Mouse (Mus musculus) erythroblast, embryonic 14.5 days (primary cell): ENCODE data around the gene Pcsk7.

Experiments used
- GATA1 ChIP-seq: IDR thresholded peaks from 2 replicates; pipeline ENCODE4 v1.6.1; 2012; ENCODE audit warnings: low read length, inconsistent platforms, mixed read lengths
- TAL1 ChIP-seq: IDR thresholded peaks from 3 replicates; pipeline ENCODE4 v1.6.1; 2012; ENCODE audit warnings: low read length, inconsistent platforms, mixed read lengths

DNA sequence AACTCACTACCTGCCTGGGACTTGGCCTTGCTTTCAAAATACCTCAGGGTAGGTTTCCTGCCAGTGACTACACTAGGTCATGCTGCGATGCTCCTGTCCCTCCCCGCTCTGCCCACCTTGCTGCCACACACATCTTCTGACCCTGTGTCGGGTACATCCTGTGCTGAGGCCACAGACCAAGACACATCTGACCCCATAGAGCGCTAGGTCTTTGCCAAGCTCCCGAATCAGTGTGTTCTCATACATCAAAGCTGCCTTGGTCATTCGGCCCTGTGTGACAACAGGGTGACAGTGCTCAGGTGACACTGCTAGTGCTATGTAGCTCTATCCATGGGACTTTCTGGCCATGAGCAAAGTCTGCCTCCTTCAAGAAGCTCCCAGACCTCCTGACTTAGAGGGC, 33.5 kb downstream of the Pcsk7 start:
- TF ChIP-seq TAL1 (no peak), GATA1 (no peak)
